Mouse (Mus musculus): Measurements from ENCODE around the gene A030005K14Rik.

Gene A030005K14Rik

DNA sequence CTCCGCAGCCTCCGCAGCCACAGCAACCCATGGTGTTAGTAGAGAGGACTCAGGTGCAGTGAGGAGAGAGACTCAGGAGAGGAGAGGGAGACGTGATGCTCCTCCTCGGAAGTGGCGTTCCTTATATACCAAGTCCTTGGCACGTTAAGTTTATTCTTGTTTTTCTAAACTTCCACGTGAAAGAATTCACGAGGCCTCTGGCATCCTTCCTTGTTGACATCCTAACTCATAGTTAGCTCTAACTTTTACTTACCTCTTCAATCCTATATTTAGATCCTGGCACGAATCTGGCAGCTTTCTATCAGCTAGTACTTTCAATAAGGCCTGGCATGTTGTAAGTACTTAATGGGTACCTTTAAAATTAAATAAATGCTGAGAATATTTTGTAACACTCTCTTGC, at the start of gene A030005K14Rik:
A030005K14Rik (minus strand) TSS at position 101 of the 400 bp plus-strand sequence.
- DNase-seq (ENCODE audit: low read depth): no peak

DNA sequence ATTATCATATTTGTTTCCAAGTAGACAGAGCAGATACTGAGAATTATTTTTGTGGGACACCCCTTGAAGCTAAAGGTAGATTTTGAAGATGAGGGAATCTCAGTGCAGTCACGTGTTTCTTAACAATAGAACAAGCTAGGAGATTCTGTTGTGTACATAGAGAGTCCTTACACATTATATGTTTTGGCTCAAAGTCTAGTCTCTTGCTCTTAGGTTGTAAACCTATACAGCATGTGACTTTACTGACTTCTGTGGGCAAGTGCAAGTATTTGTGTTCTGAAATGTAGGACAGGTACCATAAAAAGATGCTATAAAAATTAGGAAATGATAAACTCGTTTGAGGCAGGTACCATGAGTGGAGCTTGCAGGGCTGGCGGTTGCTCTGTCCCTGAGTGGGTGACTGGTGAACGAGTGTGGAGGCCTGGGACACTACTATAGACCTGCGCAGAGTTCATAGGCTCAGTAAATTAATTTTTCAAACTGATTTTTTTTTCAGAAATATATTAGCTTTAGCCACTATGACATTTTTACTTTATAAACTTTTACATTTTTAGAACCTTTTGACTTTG, 48.3 kb upstream of the A030005K14Rik start:
- no peak for DNase-seq (ENCODE audit: low read depth)

DNA sequence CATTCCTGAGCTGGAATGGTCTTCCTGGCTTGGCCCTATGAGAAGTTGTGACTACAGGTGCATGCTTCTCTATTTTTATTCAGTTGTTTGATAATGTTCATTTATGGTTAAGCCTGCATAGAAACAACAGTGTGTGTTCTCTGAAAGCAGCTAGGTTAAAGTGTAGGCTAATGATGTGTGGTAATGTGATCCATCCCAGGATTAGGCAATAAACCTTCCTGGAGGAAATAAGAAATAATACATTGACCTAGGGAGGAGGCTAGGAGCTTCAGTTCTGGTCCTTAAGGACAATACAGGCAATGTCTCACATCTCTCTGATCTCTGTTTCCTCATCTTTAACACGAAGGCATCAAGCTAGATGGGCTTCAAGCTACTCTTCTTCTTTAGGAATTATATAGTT, 46.3 kb upstream of the A030005K14Rik start:
- DNase-seq (ENCODE audit: low read depth): no peak

DNA sequence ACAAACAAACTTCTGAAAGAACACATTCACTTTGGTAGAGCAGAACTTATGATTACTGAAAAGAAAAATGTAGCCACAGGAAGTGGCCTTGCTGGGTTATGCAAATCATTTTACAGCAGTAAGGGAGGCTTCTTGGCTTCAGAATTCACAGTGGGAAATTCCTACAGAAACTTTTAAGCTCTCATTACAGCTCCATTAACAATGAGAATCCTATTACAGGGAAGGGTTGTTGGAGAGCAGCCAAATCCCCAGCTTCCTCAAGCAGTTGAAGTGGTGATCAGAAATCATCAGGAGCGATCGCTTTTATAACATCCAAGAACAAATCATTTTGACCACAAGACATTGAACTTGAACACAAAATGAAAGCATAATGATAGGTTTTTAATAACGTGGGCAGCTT, 42.7 kb upstream of the A030005K14Rik start:
- DNase-seq (ENCODE audit: low read depth): no peak

DNA sequence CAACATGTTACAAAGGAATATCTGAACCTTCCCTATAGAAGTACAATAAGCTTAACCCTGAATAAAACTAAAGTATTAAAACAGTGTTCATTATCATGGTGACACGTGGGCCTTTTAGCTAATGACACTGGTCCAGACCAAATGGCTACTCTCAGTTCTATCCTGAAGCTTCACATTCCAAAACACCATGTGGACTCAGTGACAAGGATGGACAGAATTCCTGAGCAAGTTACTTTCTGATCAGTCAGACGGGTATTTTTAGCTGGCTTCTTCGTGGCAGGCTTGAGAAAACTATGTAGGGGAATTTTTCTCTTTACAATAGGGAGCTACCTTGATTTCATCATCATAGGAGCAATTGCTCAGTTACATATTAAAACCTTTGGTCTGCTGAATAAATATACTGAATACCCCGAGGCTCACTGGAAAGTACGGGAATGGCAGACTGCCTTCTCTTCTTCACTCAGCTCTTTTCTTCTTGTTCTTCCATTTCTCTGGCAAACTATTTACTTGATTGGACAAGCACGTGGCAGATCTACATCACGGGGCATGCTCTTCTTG, 40.5 kb upstream of the A030005K14Rik start:
- no peak for DNase-seq (ENCODE audit: low read depth)

DNA sequence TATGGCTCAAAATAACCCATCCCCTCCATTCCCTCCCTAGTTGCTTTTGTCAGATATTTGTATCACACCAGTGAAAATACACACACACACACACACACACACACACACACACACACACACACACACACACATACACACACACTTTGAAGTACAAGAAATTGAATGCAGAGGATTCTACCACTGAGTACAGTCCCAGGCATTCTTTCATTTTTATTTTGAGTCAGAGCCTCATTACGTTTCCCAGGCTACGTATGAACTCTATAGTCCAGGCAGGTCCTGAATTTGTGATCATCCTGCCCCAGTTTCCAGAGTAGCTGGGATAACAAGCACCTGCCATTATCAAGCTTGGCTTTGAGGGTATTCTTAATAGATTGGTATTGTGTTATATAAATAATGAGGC, 40.0 kb upstream of the A030005K14Rik start:
- no peak for DNase-seq (ENCODE audit: low read depth)

DNA sequence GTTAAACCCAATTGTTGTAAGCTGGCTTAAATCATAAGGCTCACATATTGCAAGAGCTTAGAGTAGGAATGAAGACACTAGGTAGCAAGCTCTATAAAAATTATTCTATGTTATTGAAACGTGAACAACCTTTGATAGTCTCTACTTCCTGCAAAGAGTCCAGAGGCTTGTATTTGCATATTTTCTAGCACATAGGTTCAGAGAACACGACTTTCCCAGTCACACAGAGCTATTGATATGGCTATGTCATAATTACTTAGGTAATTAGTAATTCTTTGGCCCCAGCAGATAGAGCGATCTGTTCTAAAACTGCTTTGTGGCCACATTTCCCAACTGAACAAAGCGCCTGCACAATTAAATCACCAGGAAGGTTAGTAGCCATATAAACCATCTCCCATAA, 37.8 kb upstream of the A030005K14Rik start:
- DNase-seq (ENCODE audit: low read depth): no peak

DNA sequence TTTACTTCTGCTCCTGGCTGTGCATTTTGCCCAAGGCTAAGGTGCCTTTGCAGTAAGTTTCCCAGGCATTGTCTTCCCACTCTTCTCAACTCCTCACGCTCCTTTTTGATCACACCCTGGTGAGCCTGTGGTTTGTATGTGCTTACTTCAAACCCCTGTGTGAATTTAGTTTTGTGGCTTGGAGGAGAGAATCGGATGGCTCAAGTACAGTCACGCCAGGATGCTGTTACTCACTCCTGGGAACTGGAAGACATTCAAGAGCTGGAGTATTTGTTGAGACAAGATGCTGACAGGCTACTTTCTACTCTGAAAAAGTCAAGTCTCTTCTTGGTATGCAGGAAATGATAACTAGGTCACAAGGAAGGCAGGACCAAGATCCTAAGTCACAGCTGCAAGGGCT, 32.1 kb upstream of the A030005K14Rik start:
- DNase-seq (ENCODE audit: low read depth): no peak

DNA sequence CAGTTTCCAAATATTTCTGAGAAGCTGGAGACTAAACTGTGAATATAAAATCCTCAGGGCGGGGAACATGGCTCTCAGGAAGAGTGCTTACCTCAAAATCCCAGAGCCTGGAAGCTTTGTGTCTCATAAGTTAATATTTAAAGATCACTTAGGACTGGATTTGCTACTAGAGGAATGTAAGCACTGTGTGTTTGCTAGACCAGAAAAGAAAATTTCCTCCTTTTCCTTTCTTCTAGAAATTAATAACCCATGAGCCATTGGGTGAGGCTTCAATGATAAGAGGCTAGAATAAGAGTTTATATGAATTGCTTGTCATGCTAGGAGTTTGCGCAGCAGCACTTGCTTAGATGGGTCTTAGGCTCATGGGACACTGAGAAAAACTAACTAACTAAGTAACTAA, 25.6 kb upstream of the A030005K14Rik start:
- DNase-seq (ENCODE audit: low read depth): no peak

DNA sequence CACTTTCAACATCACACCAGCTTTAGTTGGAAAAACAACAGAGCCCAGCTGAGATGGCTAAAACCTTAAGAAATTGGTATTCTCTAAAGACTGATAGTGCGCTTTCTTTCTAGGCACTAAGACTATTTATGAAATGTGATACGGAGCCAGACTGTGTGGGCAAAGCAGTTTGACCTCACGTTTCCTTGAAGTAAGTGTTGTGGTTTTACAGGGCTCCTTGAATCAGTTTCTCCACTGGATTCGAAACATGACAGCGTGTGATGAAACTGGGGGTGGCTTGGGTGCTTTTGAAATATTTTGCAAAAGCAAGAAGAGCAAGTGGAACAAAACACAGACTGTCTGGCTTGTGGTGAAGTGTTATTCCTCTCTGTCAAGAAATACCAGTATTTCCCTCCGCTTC, 17.8 kb upstream of the A030005K14Rik start:
- DNase-seq (ENCODE audit: low read depth): no peak

DNA sequence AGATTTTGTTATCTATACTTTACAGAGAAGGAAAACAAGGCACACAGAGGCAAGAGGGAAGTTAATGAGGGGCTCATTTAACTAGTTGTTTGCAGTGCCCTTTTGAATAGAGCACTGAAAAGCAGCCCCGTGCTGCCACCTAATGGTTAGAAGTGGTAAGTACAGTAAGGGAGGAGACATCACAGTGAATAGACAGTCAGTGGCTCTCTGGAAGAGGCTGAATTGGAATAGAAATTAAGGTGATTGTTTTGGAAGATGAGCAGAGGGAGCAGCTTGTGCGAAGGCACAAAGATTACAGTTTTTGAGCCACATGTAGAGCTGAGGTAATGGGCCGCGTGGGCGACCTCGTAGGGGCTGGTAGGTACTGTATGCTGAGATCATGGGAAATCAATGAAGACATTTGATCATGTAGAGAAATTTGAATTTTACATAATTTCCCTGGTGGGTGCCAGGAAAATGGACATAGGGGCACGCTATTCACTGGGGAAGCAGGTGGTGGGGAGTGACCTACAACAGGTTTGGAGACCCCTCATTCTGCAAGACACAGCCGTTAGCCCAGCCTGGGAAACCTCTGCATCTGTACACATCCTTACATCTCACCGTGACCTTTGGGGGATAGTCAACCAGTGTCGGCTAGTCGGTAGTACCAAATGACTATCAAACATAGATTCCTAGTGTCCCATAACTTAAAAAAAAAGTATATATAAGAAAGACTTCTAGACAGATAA, 17.2 kb upstream of the A030005K14Rik start:
- DNase-seq (ENCODE audit: low read depth): peak; percentile 70

DNA sequence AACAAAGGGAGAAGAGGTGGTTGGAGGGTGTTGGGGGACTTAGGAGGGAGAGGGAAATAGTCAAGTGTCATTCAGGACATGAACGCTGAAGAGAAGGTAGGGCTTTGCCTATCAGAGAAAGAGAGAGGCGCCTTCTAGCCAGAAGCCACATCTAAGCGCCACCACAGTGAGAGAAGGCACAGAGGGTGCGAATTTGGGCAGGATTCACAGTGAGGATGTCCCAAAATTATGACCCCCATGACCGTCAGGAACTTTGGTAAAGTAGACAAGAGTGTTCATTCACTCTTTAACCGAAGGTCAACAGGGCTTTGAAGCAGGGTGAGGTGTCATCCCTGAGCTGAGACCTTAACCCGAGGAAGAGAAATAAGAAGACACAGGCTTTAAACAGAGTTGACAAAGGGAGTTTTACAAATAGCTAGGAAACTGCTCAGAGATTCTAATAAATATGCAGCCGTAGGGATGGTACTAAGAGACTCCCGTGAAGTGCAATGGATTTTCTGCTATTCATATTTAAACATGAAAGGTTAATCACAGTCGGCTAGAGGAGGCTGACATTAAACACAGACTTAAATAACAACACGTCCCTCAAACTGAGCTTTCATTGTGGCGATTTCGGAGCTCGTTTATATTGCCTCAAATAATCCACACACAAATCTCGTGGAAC, 16.5 kb upstream of the A030005K14Rik start:
- no peak for DNase-seq (ENCODE audit: low read depth)

DNA sequence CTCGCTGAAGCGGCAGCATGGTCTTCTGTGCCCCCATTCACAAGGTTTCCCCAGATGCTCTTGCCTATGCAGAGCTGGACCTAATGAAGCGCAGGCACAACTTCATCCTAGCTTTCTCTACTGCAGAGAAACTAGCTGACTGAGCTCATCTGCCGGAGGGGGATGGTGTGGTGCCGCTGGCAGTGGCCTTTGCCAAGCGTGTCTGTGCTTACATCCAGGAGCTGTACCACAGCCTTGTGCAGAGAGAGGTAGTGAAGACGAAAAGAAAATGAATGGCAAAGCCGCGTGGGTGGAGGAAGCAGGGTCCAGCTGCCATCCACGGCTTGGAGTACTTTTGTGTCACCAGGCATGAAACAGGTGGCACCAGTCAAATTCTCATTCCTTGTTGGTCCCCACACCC, 8.0 kb upstream of the A030005K14Rik start:
- DNase-seq (ENCODE audit: low read depth): no peak

DNA sequence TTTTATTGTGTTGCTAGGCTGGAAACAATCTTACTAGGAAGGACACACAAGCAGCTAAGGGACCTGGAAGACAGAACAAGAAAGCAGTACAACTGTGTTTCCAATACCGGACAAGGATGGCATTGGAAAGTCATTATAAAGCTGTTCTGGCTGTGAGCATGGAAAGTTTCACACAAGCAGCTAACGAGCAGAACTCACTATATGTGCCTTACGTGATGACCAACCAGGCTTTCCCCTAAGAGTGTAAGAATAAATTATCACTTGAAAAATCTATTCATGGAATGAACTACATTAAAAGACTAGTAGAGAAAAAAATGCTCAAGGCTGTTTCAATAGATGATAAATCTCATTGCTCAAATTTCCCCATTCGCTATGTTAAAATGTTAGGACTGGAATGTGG, 7.4 kb upstream of the A030005K14Rik start:
- DNase-seq (ENCODE audit: low read depth): no peak

DNA sequence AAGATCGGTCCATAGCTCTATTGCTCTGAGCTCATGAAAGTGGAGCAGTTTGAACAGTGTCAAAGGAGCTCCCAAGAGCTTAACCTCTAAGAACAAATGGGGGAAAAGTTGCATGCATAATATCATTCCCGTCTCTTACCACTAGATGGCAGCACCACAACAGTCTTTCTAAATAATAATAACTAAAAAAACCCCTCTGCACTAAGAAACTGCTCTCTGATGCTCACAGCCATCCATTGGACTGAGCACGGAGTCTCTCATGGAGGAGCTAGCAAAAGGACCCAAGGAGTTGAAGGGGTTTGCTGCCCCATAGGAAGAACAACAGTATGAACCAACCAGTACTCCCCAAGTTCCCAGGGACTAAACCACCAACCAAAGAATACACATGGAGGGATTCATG, 5.7 kb upstream of the A030005K14Rik start:
- DNase-seq (ENCODE audit: low read depth): peak; percentile 56

DNA sequence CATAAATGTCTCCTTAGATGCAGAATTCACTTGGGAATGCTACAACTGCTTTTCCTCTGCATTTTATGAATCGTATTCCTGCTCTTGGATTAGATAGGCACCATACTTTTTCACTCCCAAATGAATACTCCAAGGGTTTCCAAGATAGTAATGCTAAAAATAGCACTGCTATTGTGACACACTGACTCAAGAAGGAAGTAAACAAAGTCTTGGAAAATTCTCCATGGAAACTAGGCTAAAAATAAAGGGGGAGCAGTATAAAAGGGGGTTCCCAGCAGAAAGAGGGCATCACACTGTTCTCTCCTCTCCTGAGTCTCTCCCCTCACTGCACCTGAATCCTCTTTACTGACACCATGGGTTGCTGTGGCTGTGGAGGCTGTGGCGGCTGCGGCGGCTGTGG, 1.5 kb upstream of the A030005K14Rik start, which contains the start of gene Krtap28-13:
Krtap28-13 (plus strand) TSS at position 288 of the 400 bp plus-strand sequence.
- no peak for DNase-seq (ENCODE audit: low read depth)

DNA sequence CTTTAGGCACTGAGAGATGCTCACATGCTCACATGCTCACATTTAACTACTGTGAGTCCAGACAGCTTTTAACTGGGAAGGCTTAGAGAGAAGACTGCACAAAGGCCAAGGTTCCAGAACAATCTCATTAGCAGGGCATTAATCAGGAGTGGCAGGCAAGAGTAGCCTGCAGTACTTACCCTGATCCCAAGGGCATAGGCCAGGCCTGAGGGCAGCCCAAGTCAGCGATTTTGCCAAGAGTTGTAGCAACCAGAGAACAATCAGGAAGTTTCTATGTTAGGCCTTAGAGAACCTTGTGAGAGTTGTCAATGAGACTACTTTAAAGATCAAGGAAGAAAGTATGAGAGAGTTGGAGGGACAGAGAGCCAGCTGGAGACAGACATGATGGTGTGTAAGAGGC, 697 bp downstream of the A030005K14Rik start:
- DNase-seq (ENCODE audit: low read depth): no peak

DNA sequence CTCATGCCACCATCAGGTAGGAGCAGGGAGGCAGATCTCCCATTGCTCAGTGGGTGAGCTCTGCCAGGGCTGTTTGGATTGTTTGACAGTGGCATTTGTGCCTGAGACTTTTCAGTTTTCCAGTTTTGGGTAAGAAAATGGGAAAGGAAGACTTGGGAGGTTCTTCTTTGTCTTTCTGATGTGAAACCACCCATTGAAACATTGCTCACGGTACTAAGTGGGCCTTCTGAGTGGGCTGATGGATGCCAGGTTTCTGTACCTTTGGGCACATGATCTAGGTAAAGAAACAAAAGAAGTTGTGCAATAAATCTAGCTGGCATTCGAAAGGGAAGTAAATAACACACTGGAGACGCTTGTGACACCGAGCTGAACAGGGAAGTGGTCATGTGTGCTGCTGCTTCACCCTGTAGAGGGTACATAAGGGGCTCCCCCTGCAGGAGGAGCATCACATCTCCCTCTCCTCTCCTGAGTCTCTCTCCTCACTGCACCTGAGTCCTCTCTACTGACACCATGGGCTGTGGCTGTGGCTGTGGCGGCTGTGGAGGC, 14.2 kb downstream of the A030005K14Rik start, which contains the start of gene Gm47969:
Gm47969 (plus strand) TSS at position 51 of the 546 bp plus-strand sequence.
- DNase-seq (ENCODE audit: low read depth): peak; percentile 4

DNA sequence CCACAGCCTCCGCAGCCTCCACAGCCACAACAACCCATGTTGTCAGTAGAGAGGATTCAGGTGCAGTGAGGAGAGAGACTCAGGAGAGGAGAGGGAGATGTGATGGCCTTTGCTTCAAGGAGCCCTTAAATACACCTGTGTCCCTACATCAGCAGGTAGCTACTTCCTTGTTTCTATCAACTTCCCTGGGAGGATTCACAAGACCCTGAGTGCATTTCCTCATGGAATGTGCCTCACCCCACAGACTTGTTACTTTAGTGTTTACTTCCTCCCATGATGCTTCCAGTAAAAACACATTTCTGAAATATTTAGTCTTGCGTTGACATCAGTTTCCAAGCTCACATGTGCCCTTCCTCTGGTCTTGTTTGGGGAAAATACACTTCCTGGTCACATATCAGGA, 16.8 kb downstream of the A030005K14Rik start, which contains the start of gene Krtap28-10:
Krtap28-10 (minus strand) TSS at position 101 of the 400 bp plus-strand sequence.
- no peak for DNase-seq (ENCODE audit: low read depth)

DNA sequence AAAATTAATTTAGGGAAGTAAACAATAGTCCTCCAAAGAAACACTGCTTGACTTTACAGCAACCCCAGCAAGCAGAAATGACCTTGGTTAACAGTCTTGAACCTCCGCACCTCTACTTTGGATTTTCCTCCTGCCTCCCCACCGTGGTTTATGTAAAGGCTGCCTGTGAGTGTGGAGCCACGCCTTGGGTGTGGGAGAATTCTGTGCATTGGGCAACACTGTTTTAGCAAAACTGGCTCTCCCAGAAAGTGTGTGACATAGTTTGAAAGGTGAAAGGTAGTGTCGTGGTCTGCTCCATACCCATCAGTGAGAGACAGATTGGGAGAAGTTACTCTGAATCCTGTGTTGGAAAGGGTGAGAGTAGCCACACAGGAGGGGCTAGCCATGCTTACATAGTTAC, 20.1 kb downstream of the A030005K14Rik start:
- no peak for DNase-seq (ENCODE audit: low read depth)

DNA sequence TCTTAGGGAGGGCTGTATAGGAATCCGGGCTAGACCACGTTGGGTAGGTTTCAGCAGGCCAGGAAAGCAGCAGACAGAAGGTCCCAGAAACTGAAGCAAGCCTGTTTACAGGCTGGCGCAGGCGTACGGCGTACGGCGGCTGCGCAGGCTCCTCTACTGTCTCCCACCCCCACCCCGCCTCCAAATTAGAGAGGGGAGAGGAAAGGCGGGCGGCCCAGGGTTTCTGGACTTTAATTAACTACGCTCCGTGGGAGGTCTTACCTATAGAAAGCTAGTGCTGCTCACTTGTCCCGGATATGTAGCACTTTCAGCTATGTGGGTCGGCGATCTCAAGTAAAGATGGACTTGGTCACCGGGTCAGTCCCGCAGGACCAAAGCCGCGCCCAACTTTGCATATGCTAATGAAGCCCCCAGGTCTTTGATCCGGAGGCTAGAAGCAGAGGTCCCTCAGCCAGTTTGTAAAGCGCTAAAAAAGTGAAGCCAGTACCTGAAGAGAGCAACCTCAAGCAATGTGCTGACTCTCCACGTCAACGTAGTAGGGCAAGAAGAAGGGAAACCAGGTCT, 21.0 kb downstream of the A030005K14Rik start, which contains the start of gene Slc19a3:
Slc19a3 (minus strand) TSS at position 340 of the 564 bp plus-strand sequence.
- no peak for DNase-seq (ENCODE audit: low read depth)
